Mouse (Mus musculus): ENCODE measurements around the gene Fzd2. TPM values are rescaled to one million over a fixed set of nuclear protein-coding genes. Genes with fewer than 3 reads are reported as not detected.

Fzd2 gene
- polyA plus RNA-seq (2012; rRNA removed) = 0.62 and 1.5 TPM in 2 replicates

GRCm38 (mm10) chr11:102604010-102604584, at the start of gene Fzd2:
TSS of gene Fzd2 (plus strand) at chr11:102604396.

DNA sequence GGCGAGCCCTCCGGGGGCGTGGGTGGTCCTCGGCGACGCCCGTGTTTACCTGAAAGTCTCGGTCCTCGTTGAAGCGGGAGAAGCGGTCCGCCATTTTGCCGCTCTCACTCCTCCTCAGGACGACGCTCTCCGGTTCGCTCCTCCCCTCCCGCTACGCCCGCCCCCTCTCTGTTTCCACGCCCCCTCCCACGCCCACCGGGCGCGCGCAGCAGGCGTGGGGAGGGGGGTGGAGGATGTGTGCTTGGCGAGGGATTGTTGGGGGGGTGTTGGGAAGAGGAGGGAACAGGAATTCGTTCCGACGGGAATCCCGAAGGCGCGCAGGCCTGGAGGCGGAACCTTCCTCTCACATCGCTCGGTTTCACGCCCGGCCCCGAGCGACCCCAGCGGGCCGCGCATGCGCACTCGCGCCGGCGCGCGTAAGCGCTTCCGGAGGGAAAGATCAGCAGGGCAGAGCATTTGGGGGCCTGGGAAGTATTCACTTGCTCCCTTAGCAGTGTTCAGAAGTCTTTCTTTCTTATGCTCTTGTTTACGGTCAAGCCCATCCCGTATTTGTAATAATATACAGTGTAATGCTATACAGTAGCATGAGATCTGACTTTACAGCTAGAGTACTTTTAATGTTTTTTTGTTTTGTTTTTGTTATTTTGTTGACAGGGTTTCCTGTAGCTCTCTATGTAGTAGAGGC, 48.0 kb upstream of the Fzd2 start, which contains the start of gene Gpatch8:
Gpatch8 (minus strand) TSS at position 362 of the 685 bp plus-strand sequence.

DNA sequence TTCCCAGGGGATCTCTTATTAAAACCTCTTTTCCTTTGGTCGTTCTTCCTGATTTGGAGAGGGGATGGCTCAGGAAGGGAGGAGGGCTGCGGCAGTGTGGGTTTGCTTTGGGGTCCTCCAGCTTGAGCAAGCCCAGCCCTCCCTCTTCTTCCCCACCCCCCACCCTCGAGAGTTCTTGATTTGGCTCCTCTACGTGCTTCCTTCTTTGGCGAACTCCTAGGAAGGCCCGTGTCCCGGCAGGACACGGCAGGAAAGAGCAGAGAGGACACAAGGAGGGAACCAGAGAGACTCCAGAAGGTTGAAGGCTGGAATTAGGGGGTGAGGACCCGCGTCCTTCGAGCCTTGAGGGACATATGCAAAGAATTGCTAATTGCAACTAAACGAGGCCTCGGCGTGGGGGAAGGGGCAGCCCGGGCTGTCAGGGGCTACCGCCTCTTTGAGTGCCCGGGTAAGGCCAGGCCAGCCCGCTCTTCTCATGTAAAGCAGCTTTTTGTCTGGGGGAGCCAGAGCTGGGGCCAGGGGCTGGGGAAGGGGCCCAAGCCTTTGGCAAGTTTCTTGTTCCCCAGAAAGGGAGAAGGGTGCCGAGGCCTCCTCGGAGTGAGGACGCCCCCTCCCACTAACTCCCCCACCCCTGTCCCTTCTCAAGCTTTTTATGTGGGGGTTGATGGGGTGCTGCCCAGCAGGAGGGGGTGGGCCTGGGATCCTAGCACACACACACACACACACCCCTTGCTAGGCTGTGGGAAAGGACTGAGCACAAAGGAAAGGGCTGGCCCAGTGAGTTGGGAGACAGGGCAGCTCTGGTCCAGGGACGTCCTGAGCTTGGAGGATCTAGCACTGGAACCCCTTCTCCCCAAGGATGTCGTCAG, 24.8 kb upstream of the Fzd2 start, which contains the start of gene Gm11627:
Gm11627 (minus strand) TSS at position 297 of the 869 bp plus-strand sequence.

Other genes with a start within 250 kb of the Fzd2 start
- gene Slc4a1, start 238.2 kb upstream of the Fzd2 start, polyA plus RNA-seq (2012; rRNA removed) = 475 and 571 TPM in 2 replicates
- 0.87 and 1.2 TPM in 2 replicates for gene Rundc3a, start 211.0 kb upstream of the Fzd2 start, polyA plus RNA-seq (2012; rRNA removed)
- gene Slc25a39, start 196.4 kb upstream of the Fzd2 start, polyA plus RNA-seq (2012; rRNA removed) = 139 and 165 TPM in 2 replicates
- gene Grn, start 174.1 kb upstream of the Fzd2 start, polyA plus RNA-seq (2012; rRNA removed) = 23.0 and 31.6 TPM in 2 replicates
- 1.1 and 1.5 TPM in 2 replicates for gene Fam171a2, start 156.7 kb upstream of the Fzd2 start, polyA plus RNA-seq (2012; rRNA removed)
- 35.8 and 37.7 TPM in 2 replicates for gene Itga2b, start 134.3 kb upstream of the Fzd2 start, polyA plus RNA-seq (2012; rRNA removed)
- gene Gpatch8, start 48.0 kb upstream of the Fzd2 start, polyA plus RNA-seq (2012; rRNA removed) = 7.9 and 8.9 TPM in 2 replicates
- 0.07 and 0.09 TPM in 2 replicates for gene Gm11627, start 24.9 kb upstream of the Fzd2 start, polyA plus RNA-seq (2012; rRNA removed)
- 0.02 and 0.03 TPM in 2 replicates for gene Meioc, start 59.3 kb downstream of the Fzd2 start, polyA plus RNA-seq (2012; rRNA removed)
- 8.0 and 8.1 TPM in 2 replicates for gene Ccdc43, start 93.4 kb downstream of the Fzd2 start, polyA plus RNA-seq (2012; rRNA removed)
- 0.25 TPM in 2 replicates for gene Adam11, start 157.0 kb downstream of the Fzd2 start, polyA plus RNA-seq (2012; rRNA removed)
- gene Gjc1, start 215.3 kb downstream of the Fzd2 start, polyA plus RNA-seq (2012; rRNA removed) = 1.6 and 1.9 TPM in 2 replicates
- not detected in 2 replicates for gene Higd1b, start 231.5 kb downstream of the Fzd2 start, polyA plus RNA-seq (2012; rRNA removed)

Measured in liver, embryonic 14 days (tissue).